Mouse (Mus musculus) frontal cortex, postnatal 10 days (tissue): ENCODE results near the gene Snrnp25.

Experiments used
- DNase-seq, 2 experiments: peaks; one replicate each; pipeline ENCODE4 v3.0.0; 2022; ENCODE audit warnings: low spot score in 2 of 2, mixed read lengths in 1 of 2

The Snrnp25 gene

DNA sequence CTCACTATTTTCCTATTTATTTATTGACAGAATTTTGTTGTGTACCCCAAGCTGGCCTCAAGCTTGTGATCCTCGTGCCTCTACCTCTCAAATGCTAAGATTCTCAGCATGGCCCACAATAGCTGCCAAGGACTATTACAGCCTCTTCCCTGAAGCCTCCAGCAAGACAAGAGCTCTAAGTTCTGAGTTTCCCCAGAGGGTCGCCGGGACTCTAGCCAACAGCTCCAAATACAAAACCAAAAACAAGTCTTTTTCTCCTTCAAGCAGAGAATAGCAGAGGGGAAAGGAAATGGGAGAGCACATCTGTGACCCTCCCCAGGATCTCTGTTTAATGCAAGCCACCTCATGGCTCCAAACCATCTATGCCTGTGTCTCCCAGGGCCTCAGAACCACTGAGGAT lies 38.8 kb downstream of the Snrnp25 start:
- no peak for DNase-seq

- DNase-seq: no peak
These were observed 39.4 kb downstream of the Snrnp25 start for GRCm38 (mm10) chr11:32244617-32245016.

GRCm38 (mm10) chr11:32245614-32246013 lies 40.4 kb downstream of the Snrnp25 start:
- DNase-seq: no peak

- no peak for DNase-seq
These were observed 41.9 kb downstream of the Snrnp25 start for GRCm38 (mm10) chr11:32247068-32247467.

- DNase-seq: no peak
These were observed 43.1 kb downstream of the Snrnp25 start for GRCm38 (mm10) chr11:32248350-32248749.

GRCm38 (mm10) chr11:32250880-32251763 lies 45.9 kb downstream of the Snrnp25 start:
- no peak for DNase-seq

- DNase-seq: no peak
These were observed 47.9 kb downstream of the Snrnp25 start for GRCm38 (mm10) chr11:32253121-32253520.

- DNase-seq: no peak
These were observed 50.9 kb downstream of the Snrnp25 start for GRCm38 (mm10) chr11:32256146-32256545.

- no peak for DNase-seq
These were observed 51.4 kb downstream of the Snrnp25 start for GRCm38 (mm10) chr11:32256566-32256965.
